Mouse (Mus musculus) regulatory T cell (primary cell): Measurements from ENCODE around the gene Nsun2.
"Not testable (repeated sequence)": the region's sequence is repeated elsewhere in the genome, so short reads cannot be mapped to it uniquely, and the experiment has no call there.

Source experiments
- in situ Hi-C: fragments of 300-600 bp; cut with MboI, MseI; formaldehyde crosslinking; loops from one replicate; pipeline ENCODE4 v1.15.1; 2025; ENCODE audit warnings: high pct_unique_total_duplicates

Nsun2 gene

DNA sequence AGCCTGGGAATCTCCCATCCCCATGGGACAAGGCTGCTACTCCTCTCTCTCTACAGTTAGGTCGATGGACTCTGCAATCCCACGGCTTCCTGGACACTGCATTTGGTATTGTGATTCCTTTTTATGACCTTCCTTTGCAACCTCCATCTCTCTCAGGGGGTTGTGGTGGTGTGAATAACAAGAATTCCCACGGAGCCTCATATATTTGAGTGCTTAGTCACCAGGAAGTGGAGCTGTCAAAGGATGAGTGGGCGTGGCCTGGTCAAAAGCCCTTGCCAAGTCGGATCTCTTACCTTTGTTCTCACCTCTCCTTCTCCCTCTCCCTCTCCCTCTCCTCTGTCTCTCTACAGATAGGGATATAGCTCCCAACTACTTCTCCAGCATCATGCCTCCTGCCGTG is 52.3 kb downstream of the Nsun2 start:
- in situ Hi-C loops = no loop called here

DNA sequence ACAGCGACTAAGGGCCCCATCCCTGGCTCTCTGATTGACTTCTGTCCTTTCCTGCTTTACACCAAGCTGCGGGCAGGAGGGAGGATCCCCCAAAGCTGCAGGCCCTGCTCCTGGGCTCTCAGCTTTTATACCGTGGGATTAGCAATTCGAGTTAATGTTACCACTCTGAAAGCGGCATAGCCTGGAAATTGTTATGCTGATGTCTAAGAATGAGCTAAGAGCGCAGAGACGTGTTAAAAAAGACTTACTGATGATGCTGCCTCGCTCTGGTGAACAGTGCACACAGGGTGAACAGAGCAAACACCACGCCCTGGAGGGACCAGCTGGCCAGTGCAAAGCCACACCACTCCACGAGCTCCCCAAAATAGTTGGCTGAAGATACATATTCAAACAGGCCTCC is 52.8 kb downstream of the Nsun2 start:
- in situ Hi-C loops = no loop called here

- in situ Hi-C loops = no loop called here
Measured at GRCm38 (mm10) chr13:69587849-69588248, 54.3 kb downstream of the Nsun2 start.

DNA sequence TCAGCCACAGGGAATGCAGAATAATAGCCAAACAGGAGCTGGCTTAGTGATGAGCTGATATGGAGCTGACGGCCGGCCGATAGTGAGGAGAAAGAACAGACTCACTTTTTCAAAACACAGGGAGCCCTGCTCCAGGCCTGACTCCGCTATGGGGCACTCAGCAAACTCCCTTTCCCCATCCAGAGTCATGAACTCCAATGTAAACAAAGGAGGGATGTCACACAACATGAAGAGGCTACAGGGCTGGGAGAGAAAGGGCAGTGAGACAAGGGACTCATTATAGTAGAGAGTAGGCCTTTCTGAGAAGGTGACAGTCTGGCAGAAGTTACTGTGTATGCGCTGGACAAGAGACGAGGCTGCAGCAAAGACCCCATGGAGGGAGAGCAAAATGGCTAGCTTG is 54.7 kb downstream of the Nsun2 start:
- in situ Hi-C loops = no loop called here

DNA sequence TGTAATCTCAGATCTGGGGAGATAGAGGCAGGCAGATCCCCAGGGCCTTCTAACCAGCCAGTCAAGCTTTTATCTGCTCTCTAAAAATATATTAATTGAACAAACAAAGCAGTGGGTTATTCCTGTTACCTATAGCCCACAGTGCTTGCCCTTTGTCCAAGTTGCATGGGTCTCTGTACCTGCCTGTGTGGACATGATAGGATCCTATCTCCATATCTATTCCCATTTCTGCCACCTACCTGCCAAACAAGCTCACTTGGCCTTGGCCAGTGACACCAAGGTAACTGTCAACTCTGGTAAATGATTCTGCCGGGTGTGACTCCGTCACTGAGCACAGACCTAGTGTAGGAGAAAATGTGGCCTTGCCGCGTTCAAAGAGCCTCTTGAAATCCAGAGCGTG is 57.8 kb downstream of the Nsun2 start:
- in situ Hi-C loops = no loop called here

DNA sequence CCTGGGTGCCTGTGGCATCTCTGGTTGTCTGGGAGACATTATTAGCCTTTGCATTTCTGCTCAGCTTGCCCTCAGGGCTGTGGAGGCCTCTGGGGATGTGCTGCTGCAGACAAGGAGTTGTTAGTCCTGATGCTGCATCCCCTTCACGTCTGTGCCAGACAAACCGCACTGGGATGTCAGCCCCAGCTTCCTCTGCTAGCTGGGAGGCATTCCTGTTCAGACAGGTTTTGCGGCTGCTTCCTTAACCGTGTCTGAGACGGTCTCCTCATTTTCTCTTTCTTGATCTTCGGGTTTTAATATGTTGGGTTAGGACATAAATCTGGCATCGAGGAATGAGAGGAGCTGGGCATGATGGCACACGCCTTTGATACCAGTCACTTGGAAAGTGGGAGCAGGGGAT is 58.7 kb downstream of the Nsun2 start:
- in situ Hi-C loops = no loop called here

DNA sequence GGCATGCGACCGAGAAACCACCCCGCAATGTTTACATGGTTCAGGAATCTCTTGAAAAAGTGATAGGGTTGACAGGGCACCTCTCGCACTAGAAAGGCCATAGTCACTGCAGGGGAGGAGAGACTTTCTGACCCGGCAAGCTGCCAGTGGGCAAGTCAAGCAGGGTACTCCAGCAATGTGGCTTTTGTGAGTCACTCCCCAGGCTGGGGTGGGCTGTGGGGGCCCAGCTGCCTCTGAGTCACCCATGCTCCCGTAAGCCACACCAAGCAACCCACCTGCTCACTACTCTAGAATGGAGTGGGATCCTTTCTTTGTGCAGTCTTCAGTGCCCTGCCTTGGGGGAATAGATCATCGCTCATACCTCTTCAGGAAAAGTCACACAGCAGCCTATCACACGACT is 59.9 kb downstream of the Nsun2 start:
- in situ Hi-C loops = no loop called here

DNA sequence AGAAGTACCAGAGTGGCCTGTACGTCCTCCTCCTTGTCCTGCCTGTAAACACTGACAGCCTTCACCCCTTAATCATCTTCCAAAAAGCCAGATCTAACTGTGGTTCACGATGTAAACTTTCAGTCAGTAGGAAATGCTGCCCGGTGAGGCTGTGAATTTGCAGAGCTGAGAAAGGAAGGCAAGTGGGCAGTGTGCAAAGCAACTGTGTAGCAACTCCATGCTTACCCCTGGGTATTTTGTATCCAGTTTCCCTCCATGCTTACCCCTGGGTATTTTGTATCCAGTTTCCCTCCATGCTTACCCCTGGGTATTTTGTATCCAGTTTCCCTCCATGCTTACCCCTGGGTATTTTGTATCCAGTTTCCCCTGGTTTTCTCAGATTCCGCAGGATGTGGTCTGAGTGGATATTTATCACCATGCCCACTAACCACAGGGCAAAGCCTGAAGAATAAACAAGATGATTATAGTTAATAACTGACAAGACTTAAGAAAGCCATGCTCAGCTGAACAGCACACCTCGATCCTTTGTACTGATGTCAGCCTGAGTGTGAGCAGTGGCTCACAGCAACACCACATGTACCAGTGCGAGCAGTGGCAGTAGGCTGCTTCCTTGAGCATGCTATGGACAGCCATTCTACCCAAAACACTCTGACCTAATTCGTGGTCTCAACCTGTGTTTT is 61.2 kb downstream of the Nsun2 start:
- in situ Hi-C loops = no loop called here

DNA sequence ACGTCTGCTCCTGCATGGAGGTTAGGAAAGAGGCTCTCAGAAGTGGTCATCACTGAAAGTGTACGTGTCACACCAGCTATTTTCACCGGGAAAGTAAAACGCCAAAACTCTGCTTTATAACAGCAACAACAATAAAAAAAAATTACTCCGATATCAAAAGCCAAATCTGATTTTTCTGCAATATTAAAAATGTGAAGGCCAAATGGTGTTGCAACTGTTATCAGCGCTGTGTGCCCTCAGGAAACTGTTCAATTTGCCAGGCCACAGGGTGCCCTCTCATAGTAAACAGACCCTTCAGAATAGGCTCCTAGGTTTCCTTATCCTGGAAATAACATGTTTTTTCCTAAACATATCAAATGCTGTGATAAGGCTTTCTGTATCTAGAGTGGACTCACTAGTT is 62.4 kb downstream of the Nsun2 start:
- in situ Hi-C loops = no loop called here

GRCm38 (mm10) chr13:69596515-69596914 is 63.0 kb downstream of the Nsun2 start:
- in situ Hi-C loops = no loop called here

GRCm38 (mm10) chr13:69598867-69599266 is 65.3 kb downstream of the Nsun2 start:
- in situ Hi-C loops = no loop called here

- in situ Hi-C loops = not testable (repeated sequence)
Measured at GRCm38 (mm10) chr13:69600863-69601262, 67.3 kb downstream of the Nsun2 start.

DNA sequence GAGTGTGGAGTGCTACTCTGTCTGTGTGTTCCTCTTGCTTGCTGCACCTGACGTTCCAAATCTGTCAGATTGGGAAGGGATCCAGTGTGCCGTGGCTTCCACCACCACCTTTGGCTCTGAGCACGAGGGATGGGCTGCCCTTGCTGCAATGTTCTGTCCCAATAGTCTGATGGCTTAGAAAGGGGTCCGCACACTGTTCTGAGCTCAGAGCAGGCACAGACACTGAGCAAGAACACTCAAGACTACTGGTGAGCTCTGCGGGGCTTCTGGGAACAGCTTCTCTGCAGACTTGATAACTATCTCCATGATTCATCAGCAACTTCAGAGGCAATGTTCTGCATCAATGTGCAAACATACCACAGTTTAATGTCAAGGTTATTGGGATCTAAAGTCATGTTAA is 67.8 kb downstream of the Nsun2 start:
- in situ Hi-C loops = no loop called here

DNA sequence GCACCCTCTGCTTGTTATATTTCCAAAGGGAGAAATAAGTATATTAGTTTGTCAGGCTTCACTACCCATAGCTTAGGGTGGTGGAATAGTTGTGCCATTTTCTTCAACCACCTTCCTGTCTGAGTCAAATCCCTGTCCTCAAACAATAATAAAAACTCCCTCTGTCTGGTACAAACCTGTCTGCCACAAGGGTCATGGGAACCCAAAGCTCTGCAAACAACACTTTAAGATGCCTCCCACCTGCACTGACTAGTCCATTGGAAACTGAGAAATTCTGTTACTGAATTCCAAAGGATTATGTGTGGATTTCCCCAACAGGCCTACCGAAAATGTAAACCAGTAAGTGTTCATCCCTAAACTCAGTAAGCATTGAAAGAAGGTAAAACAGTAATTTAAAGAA is 71.1 kb downstream of the Nsun2 start:
- in situ Hi-C loops = no loop called here

DNA sequence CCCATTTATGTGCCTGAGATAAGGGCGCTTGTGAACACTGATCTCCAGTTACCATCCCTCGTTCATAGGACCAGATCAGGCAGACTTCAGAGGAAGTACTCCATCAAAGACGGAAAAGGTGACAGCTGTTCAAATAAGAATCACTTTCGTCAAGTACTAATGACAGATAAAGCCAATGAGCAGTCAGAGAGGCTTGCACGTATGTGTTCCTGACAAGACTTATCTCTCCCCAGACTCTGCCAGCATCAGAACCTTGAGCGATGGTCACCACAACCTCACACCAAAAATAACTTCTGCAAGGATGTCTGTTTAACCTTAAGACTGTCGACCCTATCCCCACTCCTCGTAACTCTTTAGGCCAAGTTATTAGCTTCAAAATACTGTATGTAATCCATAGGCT is 75.2 kb downstream of the Nsun2 start:
- in situ Hi-C loops = no loop called here

DNA sequence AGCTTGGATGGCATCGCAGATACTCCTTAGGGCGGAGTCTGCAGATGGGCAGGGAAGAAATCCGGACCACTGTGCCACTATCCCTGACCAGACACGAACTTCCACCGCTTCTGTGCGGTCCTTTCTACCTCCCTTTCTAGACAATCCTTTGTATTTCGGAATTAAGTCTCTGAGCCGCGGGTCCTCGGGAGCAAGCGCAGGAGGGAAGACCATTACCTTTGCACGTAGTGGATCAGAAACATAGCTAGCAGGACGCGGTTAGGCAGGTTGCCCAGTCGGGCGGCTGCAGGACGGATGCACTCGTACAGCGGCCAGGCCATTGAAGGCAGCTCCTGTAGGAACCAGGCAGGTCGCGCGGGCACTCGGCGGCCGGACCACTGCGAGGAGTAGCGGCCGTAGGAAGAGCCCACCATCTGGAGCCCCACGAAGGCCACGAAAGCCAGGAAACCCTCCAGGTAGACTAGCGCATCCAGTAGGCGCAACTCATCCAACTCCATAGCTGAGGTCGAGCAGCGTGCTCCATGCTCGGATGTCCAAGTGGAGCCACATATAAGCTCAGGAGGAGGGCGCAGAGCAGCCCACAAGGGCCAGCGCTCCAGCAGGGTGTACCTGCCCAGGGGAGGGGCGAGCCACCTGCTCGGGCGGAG is 77.3 kb downstream of the Nsun2 start:
- in situ Hi-C loops = loop anchor here (5.0 to 10.0 kb wide), 3 partner anchors 74 to 1036 kb away; no protein-coding TSS in a partner anchor

- in situ Hi-C loops = loop anchor here (5.0 to 10.0 kb wide), 3 partner anchors 74 to 1037 kb away; no protein-coding TSS in a partner anchor
Measured at GRCm38 (mm10) chr13:69611398-69612174, 78.0 kb downstream of the Nsun2 start, which contains the start of gene Srd5a1. Srd5a1 (minus strand) TSS chr13:69611442.

DNA sequence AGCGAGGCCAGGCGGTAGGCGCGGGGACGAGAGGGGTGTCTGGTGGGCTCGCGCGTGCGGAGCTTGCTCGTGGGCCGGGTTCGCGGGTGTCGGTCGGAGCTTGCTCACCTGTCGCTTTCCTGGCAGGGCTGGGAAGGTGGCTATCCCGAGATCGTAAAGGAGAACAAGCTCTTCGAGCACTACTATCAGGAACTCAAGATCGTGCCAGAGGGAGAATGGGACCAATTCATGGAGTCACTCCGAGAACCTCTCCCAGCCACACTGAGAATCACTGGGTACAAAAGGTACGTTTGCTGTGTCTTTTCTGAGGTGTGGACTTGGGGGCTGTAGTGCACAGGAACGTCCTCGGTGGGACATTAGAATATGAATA is 78.6 kb downstream of the Nsun2 start:
- in situ Hi-C loops = loop anchor here (5.0 to 10.0 kb wide), 3 partner anchors 75 to 1037 kb away; no protein-coding TSS in a partner anchor

- in situ Hi-C loops = loop anchor here (10.0 kb wide), 2 partner anchors 112 to 1042 kb away; no protein-coding TSS in a partner anchor
Measured at GRCm38 (mm10) chr13:69616716-69617115, 83.2 kb downstream of the Nsun2 start.

- in situ Hi-C loops = no loop called here
Measured at GRCm38 (mm10) chr13:69623843-69624242, 90.3 kb downstream of the Nsun2 start.

DNA sequence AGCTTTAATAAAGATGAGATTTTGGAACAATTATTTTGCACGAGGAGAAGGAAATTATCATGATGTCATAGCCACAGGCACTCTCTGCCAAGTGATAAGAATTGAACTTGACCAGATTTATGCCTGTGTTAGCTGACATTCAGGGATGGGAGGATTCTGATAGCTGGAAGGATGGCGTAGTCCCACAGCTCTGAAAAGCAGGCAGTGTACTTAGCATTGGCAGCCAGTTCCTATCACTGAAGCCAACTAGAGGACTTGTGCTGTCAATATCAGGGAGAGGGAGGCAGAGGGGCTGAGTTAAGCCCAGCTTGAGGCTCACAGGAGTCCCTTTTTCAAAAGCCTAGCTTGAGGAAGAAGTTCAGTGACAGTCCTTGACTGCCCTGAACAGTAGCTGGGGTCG is 91.0 kb downstream of the Nsun2 start:
- in situ Hi-C loops = no loop called here

- in situ Hi-C loops = no loop called here
Measured at GRCm38 (mm10) chr13:69627941-69628340, 94.4 kb downstream of the Nsun2 start.
